Mouse (Mus musculus) erythroblast, adult 5-6 weeks (primary cell): Measurements from ENCODE around the gene Susd4. TPM values are rescaled to one million over a fixed set of nuclear protein-coding genes. Genes with fewer than 3 reads are reported as not detected.

Experiments used
- ATAC-seq: replicated peaks from 2 replicates; pipeline ENCODE4 v1.8.0; 2016; ENCODE audit warnings: moderate number of reproducible peaks, mild to moderate bottlenecking, moderate TSS enrichment, inconsistent platforms; ENCODE audit not compliant: poor library complexity, low FRiP score, severe bottlenecking
- total RNA-seq, 2 experiments: library from RNA; stranded (forward) in 1 of 2; stranded (reverse) in 1 of 2; fragments of 150-400 nt in 1 of 2; fragments of 200-764, 138-1000 nt in 1 of 2; gene quantifications; 2 replicates each; pipeline versions ENCODE4 v1.2.3 to v1.2.4; 2015 to 2017; ENCODE audit warnings: low replicate concordance in 2 of 2

Gene Susd4
- total RNA-seq (2015; ENCODE audit: low replicate concordance), result not detected in 2 replicates
- not detected in 2 replicates for total RNA-seq (2017; ENCODE audit: low replicate concordance)

GRCm38 (mm10) chr1:182763716-182764461, at the start of gene Susd4:
Susd4 (plus strand) TSS chr1:182763860.
- no peak for ATAC-seq

GRCm38 (mm10) chr1:182714236-182714935, 49.3 kb upstream of the Susd4 start:
- no peak for ATAC-seq

- no peak for ATAC-seq
Observed at GRCm38 (mm10) chr1:182727541-182727940, 36.1 kb upstream of the Susd4 start.

- no peak for ATAC-seq
Observed at GRCm38 (mm10) chr1:182729002-182729401, 34.7 kb upstream of the Susd4 start.

GRCm38 (mm10) chr1:182732695-182733094, 31.0 kb upstream of the Susd4 start:
- ATAC-seq, result no peak

- no peak for ATAC-seq
Observed at GRCm38 (mm10) chr1:182735891-182736290, 27.8 kb upstream of the Susd4 start.

- no peak for ATAC-seq
Observed at GRCm38 (mm10) chr1:182747081-182747480, 16.6 kb upstream of the Susd4 start.

GRCm38 (mm10) chr1:182747834-182748233, 15.8 kb upstream of the Susd4 start:
- no peak for ATAC-seq

- no peak for ATAC-seq
Observed at GRCm38 (mm10) chr1:182749080-182749479, 14.6 kb upstream of the Susd4 start, which contains the start of gene Ccdc185. Ccdc185 (minus strand) TSS chr1:182749180.

- ATAC-seq, result no peak
Observed at GRCm38 (mm10) chr1:182751301-182751700, 12.4 kb upstream of the Susd4 start.

GRCm38 (mm10) chr1:182753694-182754093, 10.0 kb upstream of the Susd4 start:
- ATAC-seq, result no peak

GRCm38 (mm10) chr1:182754865-182755264, 8.8 kb upstream of the Susd4 start:
- no peak for ATAC-seq

- ATAC-seq, result no peak
Observed at GRCm38 (mm10) chr1:182758783-182759182, 4.9 kb upstream of the Susd4 start.

GRCm38 (mm10) chr1:182763191-182763715, 407 bp upstream of the Susd4 start:
- no peak for ATAC-seq

GRCm38 (mm10) chr1:182764541-182765281, 1.1 kb downstream of the Susd4 start:
- no peak for ATAC-seq

- ATAC-seq, result no peak
Observed at GRCm38 (mm10) chr1:182775576-182775975, 11.9 kb downstream of the Susd4 start.

GRCm38 (mm10) chr1:182776749-182777410, 13.2 kb downstream of the Susd4 start:
- no peak for ATAC-seq

GRCm38 (mm10) chr1:182778225-182778624, 14.6 kb downstream of the Susd4 start:
- ATAC-seq, result no peak

- ATAC-seq, result no peak
Observed at GRCm38 (mm10) chr1:182779024-182779520, 15.4 kb downstream of the Susd4 start.
